Mouse (Mus musculus) CH12.LX (cell line): ENCODE data around the gene Oit3. TPM values are rescaled to one million over a fixed set of nuclear protein-coding genes. Genes with fewer than 3 reads are reported as not detected.

ENCODE experiments used
- DNase-seq: peaks from one replicate; pipeline ENCODE4 v3.0.0-alpha.2; 2013; ENCODE audit errors: extremely low read depth
- H3K27ac ChIP-seq: 2 replicates; pipeline ENCODE4 v1.5.1; 2012; ENCODE audit warnings: low read depth, mild to moderate bottlenecking, control low read depth, moderate library complexity; ENCODE audit not compliant: insufficient read depth
- H3K27me3 ChIP-seq: replicated peaks from 2 replicates; pipeline ENCODE3; 2012; ENCODE audit warnings: inconsistent platforms
- H3K36me3 ChIP-seq, 2 experiments: replicated peaks in 1 of 2; 2 replicates each; pipeline versions ENCODE3 to v1.6.1; 2012; ENCODE audit warnings: inconsistent platforms in 1 of 2, low read length in 1 of 2, mild to moderate bottlenecking in 1 of 2, mixed read lengths in 1 of 2, moderate library complexity in 1 of 2; ENCODE audit not compliant: control insufficient read depth in 1 of 2, insufficient read depth in 1 of 2
- H3K4me1 ChIP-seq, 2 experiments: 2 replicates each; pipeline ENCODE4 v1.6.1; 2012; ENCODE audit warnings: inconsistent platforms in 1 of 2, moderate library complexity in 1 of 2; ENCODE audit not compliant: insufficient read depth in 2 of 2, control insufficient read depth in 1 of 2
- H3K4me2 ChIP-seq: 2 replicates; pipeline ENCODE4 v1.6.1; 2012; ENCODE audit warnings: low read depth, mild to moderate bottlenecking, control low read depth; ENCODE audit not compliant: poor library complexity, insufficient read depth, severe bottlenecking
- H3K4me3 ChIP-seq, 3 experiments: fragments of 150-350 bp in 1 of 3; sonication (generic) in 1 of 3; replicated peaks in 1 of 3; 2 replicates each; pipeline versions ENCODE3 to v1.5.1; 2011 to 2012; ENCODE audit warnings: low read depth in 2 of 3, low read length in 2 of 3, mild to moderate bottlenecking in 2 of 3, moderate library complexity in 2 of 3, control low read depth in 1 of 3, improper control_type of control experiment in 1 of 3, inconsistent platforms in 1 of 3, mixed read lengths in 1 of 3; ENCODE audit not compliant: poor library complexity in 1 of 3
- H3K79me2 ChIP-seq: replicated peaks from 2 replicates; pipeline ENCODE4 v1.6.1; 2012; ENCODE audit warnings: mild to moderate bottlenecking, moderate library complexity; ENCODE audit not compliant: control insufficient read depth, poor library complexity, insufficient read depth, severe bottlenecking; ENCODE audit errors: extremely low read depth
- H3K9ac ChIP-seq: 2 replicates; pipeline ENCODE4 v1.6.1; 2012; ENCODE audit warnings: low read depth, mild to moderate bottlenecking, control low read depth, moderate library complexity; ENCODE audit not compliant: insufficient read depth
- H3K9me3 ChIP-seq: replicated peaks from 2 replicates; pipeline ENCODE3; 2012; ENCODE audit warnings: low read length, inconsistent platforms, mixed read lengths
- BHLHE40 ChIP-seq: IDR thresholded peaks from 2 replicates; pipeline ENCODE4 v1.6.1; 2011; ENCODE audit warnings: mild to moderate bottlenecking, low read depth, low read length, improper control_type of control experiment
- CHD1 ChIP-seq: IDR thresholded peaks from 2 replicates; pipeline ENCODE4 v1.6.1; 2012; ENCODE audit warnings: low read depth, low read length, improper control_type of control experiment, inconsistent platforms
- CTCF ChIP-seq, 2 experiments: IDR thresholded peaks in 1 of 2; conservative IDR thresholded peaks in 1 of 2; 2 replicates each; pipeline ENCODE4 v1.5.1; 2011 to 2012; ENCODE audit warnings: low read depth in 2 of 2, low read length in 2 of 2, improper control_type of control experiment in 1 of 2, inconsistent platforms in 1 of 2, mild to moderate bottlenecking in 1 of 2, moderate library complexity in 1 of 2
- ELF1 ChIP-seq: IDR thresholded peaks from 2 replicates; pipeline ENCODE4 v1.6.1; 2014; ENCODE audit warnings: low read depth, mild to moderate bottlenecking, inconsistent platforms, low read length, improper control_type of control experiment
- EP300 ChIP-seq: IDR thresholded peaks from 2 replicates; pipeline ENCODE4 v1.6.1; 2011; ENCODE audit warnings: low read length, improper control_type of control experiment
- IRF4 ChIP-seq: IDR thresholded peaks from 2 replicates; pipeline ENCODE4 v1.6.1; 2014; ENCODE audit warnings: low read depth, mild to moderate bottlenecking, inconsistent platforms, low read length, improper control_type of control experiment
- MAX ChIP-seq: IDR thresholded peaks from 2 replicates; pipeline ENCODE4 v1.6.1; 2011; ENCODE audit warnings: low read length, improper control_type of control experiment
- MAZ ChIP-seq: IDR thresholded peaks from 2 replicates; pipeline ENCODE4 v1.6.1; 2012; ENCODE audit warnings: low read depth, mild to moderate bottlenecking, inconsistent platforms, low read length, improper control_type of control experiment, moderate library complexity
- MXI1 ChIP-seq: IDR thresholded peaks from 2 replicates; pipeline ENCODE4 v1.6.1; 2011; ENCODE audit warnings: mild to moderate bottlenecking, low read depth, low read length, improper control_type of control experiment
- NELFE ChIP-seq: IDR thresholded peaks from 2 replicates; pipeline ENCODE4 v1.6.1; 2011; ENCODE audit warnings: low read depth, low read length, improper control_type of control experiment
- POLR2AphosphoS2 ChIP-seq: IDR thresholded peaks from 2 replicates; pipeline ENCODE4 v1.6.1; 2011; ENCODE audit warnings: low read depth, low read length, improper control_type of control experiment
- RAD21 ChIP-seq: IDR thresholded peaks from 2 replicates; pipeline ENCODE4 v1.6.1; 2011; ENCODE audit warnings: low read depth, mild to moderate bottlenecking, low read length, improper control_type of control experiment, moderate library complexity
- SMC3 ChIP-seq: IDR thresholded peaks from 2 replicates; pipeline ENCODE4 v1.6.1; 2011; ENCODE audit warnings: low read depth, low read length, improper control_type of control experiment
- TCF12 ChIP-seq: IDR thresholded peaks from 2 replicates; pipeline ENCODE4 v1.6.1; 2014; ENCODE audit warnings: low read depth, mild to moderate bottlenecking, inconsistent platforms, low read length, improper control_type of control experiment
- UBTF ChIP-seq: IDR thresholded peaks from 2 replicates; pipeline ENCODE4 v1.6.1; 2012; ENCODE audit warnings: low read depth, mild to moderate bottlenecking, inconsistent platforms, low read length, improper control_type of control experiment, moderate library complexity
- ZC3H11A ChIP-seq: IDR thresholded peaks from 2 replicates; pipeline ENCODE4 v1.6.1; 2012; ENCODE audit warnings: low read depth, mild to moderate bottlenecking, inconsistent platforms, low read length, improper control_type of control experiment
- ZKSCAN1 ChIP-seq: IDR thresholded peaks from 2 replicates; pipeline ENCODE4 v1.6.1; 2012; ENCODE audit warnings: low read depth, inconsistent platforms, low read length, improper control_type of control experiment, borderline replicate concordance
- dilution Hi-C: fragments of 300-500 bp; cut with MboI; formaldehyde crosslinking; loops from 2 replicates; pipeline ENCODE4 v1.14.3; 2020; ENCODE audit warnings: low sequenced_read_pairs; ENCODE audit not compliant: extremely low pct_unique_long_range_greater_than_20kb, extremely low pct_ligation_motif_present
- in situ Hi-C: fragments of 300-500 bp; cut with MboI; formaldehyde crosslinking; loops from 3 replicates; pipeline ENCODE4 v1.14.3; 2019; ENCODE audit warnings: low sequenced_read_pairs, low pct_ligation_motif_present, low pct_unique_long_range_greater_than_20kb, mixed read lengths
- polyA plus RNA-seq: library from polyadenylated mRNA; unstranded; fragments of >175 nt; gene quantifications from 2 replicates; pipeline ENCODE4 v1.2.1, GENCODE M21; 2012; ENCODE audit warnings: low read depth; ENCODE audit not compliant: insufficient read length
- total RNA-seq, 2 experiments: library from RNA; depleted of rRNA; stranded (reverse); fragments of 300-350 nt in 1 of 2; fragments of >200 nt in 1 of 2; gene quantifications; 2 replicates each; pipeline ENCODE4 v1.2.3; 2012 to 2014

The Oit3 gene
- total and polyA plus RNA-seq, 3 experiments = 4.5 to 7.5 (median 7.1) TPM

GRCm38 (mm10) chr10:59451839-59452238 is 10.3 kb upstream of the Oit3 start:
- Histone ChIP-seq H3K79me2 (no peaks in the 10 kb centered on the region), H3K36me3 (peaks cover 0 to 17% of the 10 kb centered on the region in 2 experiments), H3K27ac (no peak overlapping the region), H3K4me1 (0 out of 4 replicates have a peak, but pooled peaks cover 0 to 2% of the 10 kb centered on the region in 2 experiments), H3K9ac (no peak overlapping the region), H3K9me3 (no peaks in the 10 kb centered on the region), H3K27me3 (no peaks in the 10 kb centered on the region), H3K4me2 (no peak overlapping the region), H3K4me3 (no peak overlapping the region)
- dilution Hi-C loops (no loop called here), in situ Hi-C loops (no loop called here)
- TF ChIP-seq ZKSCAN1 (no peak), MXI1 (no peak), RAD21 (peak; percentile 70), ZC3H11A (peak; percentile 25; the same call in 1 of the 2 replicates), NELFE (no peak), CHD1 (no peak), POLR2AphosphoS2 (no peak), SMC3 (peak; percentile 74), CTCF (conservative IDR thresholded peaks at IDR 0.05 in 1 of 2, IDR thresholded peaks at IDR 0.05 in 1 of 2; ENCODE audit: low read depth in 2 of 2, low read length in 2 of 2) (peak; percentile 28 to 69; a peak in 3 of 4 replicates)
- DNase-seq = peak; percentile 35

- Histone ChIP-seq H3K36me3 (peaks cover 0 to 9% of the 10 kb centered on the region in 2 experiments), H3K4me3 (no peak overlapping the region), H3K79me2 (no peaks in the 10 kb centered on the region), H3K4me2 (no peak overlapping the region), H3K27ac (no peak overlapping the region), H3K27me3 (no peaks in the 10 kb centered on the region), H3K9ac (no peak overlapping the region), H3K9me3 (no peaks in the 10 kb centered on the region), H3K4me1 (peaks cover 2 to 3% of the 10 kb centered on the region in 2 experiments; a peak in 1 of 4 replicates)
- dilution Hi-C loops (no loop called here), in situ Hi-C loops (no loop called here)
- TF ChIP-seq RAD21 = no peak
- TF ChIP-seq NELFE = no peak
- no peak for TF ChIP-seq EP300
- TF ChIP-seq BHLHE40 = no peak
- TF ChIP-seq MAX = no peak
- no peak for TF ChIP-seq MAZ
- TF ChIP-seq ZC3H11A = no peak
- no peak for TF ChIP-seq IRF4
- TF ChIP-seq CHD1 = no peak
- no peak for TF ChIP-seq UBTF
- no peak for TF ChIP-seq TCF12
- TF ChIP-seq ELF1 = no peak
- TF ChIP-seq CTCF (conservative IDR thresholded peaks at IDR 0.05 in 1 of 2, IDR thresholded peaks at IDR 0.05 in 1 of 2; ENCODE audit: low read depth in 2 of 2, low read length in 2 of 2) = no peak
- TF ChIP-seq POLR2AphosphoS2 = no peak
- DNase-seq = no peak
These were observed 6.0 kb upstream of the Oit3 start for GRCm38 (mm10) chr10:59447546-59447945.
